In the genomic region with DNA sequence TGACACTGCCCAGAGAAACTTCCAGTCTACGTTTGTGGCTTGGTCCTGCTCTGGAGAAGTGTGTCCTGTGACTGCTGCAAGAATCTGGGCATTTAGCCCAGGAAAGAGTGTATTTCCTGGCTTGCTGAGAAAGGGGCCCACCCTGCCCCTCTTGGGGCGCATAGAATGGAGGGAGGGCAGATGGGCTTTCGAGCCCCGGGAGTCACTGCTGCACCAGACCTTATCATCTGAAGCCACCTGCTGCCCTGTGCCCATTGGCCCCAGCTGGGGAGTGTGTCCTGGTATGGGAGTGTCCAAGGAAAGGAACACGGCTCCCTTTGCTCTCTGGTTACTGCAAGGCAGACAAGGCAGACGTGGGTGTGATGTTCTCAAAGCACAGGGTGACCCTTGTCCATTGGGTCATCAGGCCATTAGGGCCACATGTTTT, we compare ENCODE assay signal across 8 mouse cellular contexts. TPM values are rescaled to one million over a fixed set of nuclear protein-coding genes. Genes with fewer than 3 reads are reported as not detected.
DNase-seq lines count a peak whose midpoint lies in the region; ATAC-seq lines count a peak whose summit lies in the region.

No protein-coding gene starts in this region.

- intact Hi-C loops in gastrocnemius, postnatal 14 days (cut with DNase I; ENCODE audit: low total_unique reads), result no loop called here

- H3K9ac ChIP-seq in kidney, embryonic 16.5 days (replicated peaks; ENCODE audit: low read length), result 0 out of 2 replicates have a peak overlapping the region, but pooled peaks have one; percentile 23

- peak; percentile 73 for ATAC-seq in kidney, embryonic 16.5 days (ENCODE audit: low FRiP score, low TSS enrichment)

- no peaks in the 10 kb centered on the region for H3K36me3 ChIP-seq in kidney, embryonic 16.5 days (ENCODE audit: insufficient read depth, low read length)

- H3K4me3 ChIP-seq in kidney, embryonic 16.5 days (ENCODE audit: low read length), result no peak overlapping the region

- no peaks in the 10 kb centered on the region for H3K27me3 ChIP-seq in kidney, embryonic 16.5 days (ENCODE audit: insufficient read depth, low read length)

- 18% methylated on average over 6 of the region's 6 CpGs for WGBS in kidney, embryonic 16.5 days

- DNase-seq in gastrocnemius, postnatal 25 days, result peak; percentile 33
- no peak for DNase-seq in gastrocnemius, postnatal 14 days
- DNase-seq in heart, adult 8-10 months (ENCODE audit: low spot score), result peak; percentile 60
- DNase-seq in lung, postnatal 4 days, result peak; percentile 68 to 81
- DNase-seq in frontal cortex, postnatal 36 days (ENCODE audit: low spot score in 2 of 2), result no peak
- DNase-seq in cerebellum, adult 9-11 months, result no peak
- no peak for DNase-seq in spleen, adult 12 weeks (ENCODE audit: low spot score)

- H3K9me3 ChIP-seq in kidney, embryonic 16.5 days (ENCODE audit: low read length), result no peaks in the 10 kb centered on the region

- peaks cover 40% of the 10 kb centered on the region for H3K4me1 ChIP-seq in kidney, embryonic 16.5 days (ENCODE audit: insufficient read depth, low read length)

- H3K4me2 ChIP-seq in kidney, embryonic 16.5 days (replicated peaks; ENCODE audit: low read depth, low read length), result no peak overlapping the region

- H3K27ac ChIP-seq in kidney, embryonic 16.5 days (ENCODE audit: low read length), result 0 out of 2 replicates have a peak overlapping the region, but pooled peaks have one; percentile 59

RNA-seq across cellular contexts. Expression of a gene that starts 19.5 kb away (rescaled TPM):
- total RNA-seq in gastrocnemius, postnatal 25 days (2021), result 1 to 10 TPM; 6.8 to 7.5 TPM
- total RNA-seq in gastrocnemius, postnatal 14 days (2021), result 10 to 100 TPM; 15.4 to 16.6 TPM
- total RNA-seq in heart, adult 8-10 months (2022), result 1 to 10 TPM; 2.3 to 5.0 (median 2.7) TPM
- 72.1 and 75.3 TPM in 2 replicates for polyA plus RNA-seq in kidney, embryonic 16.5 days (2015; fragmentation: Nextera tagmentation; extraction: Ambion mirVana)

Comparison
In these comparisons a context has a peak if more than half of its experiments do, and no peak if none do; other contexts are left out.
1. DNase-seq: peak in gastrocnemius, postnatal 25 days (single experiment), heart, adult 8-10 months (single experiment) and lung, postnatal 4 days (2 of 2); none in gastrocnemius, postnatal 14 days (single experiment), frontal cortex, postnatal 36 days (0 of 2), cerebellum, adult 9-11 months (single experiment) and spleen, adult 12 weeks (single experiment).